Mouse (Mus musculus): ENCODE data around the gene Arhgef10l. TPM values are rescaled to one million over a fixed set of nuclear protein-coding genes. Genes with fewer than 3 reads are reported as not detected.

The Arhgef10l gene
- polyA plus RNA-seq, 1 experiment: 14.2 TPM

DNA sequence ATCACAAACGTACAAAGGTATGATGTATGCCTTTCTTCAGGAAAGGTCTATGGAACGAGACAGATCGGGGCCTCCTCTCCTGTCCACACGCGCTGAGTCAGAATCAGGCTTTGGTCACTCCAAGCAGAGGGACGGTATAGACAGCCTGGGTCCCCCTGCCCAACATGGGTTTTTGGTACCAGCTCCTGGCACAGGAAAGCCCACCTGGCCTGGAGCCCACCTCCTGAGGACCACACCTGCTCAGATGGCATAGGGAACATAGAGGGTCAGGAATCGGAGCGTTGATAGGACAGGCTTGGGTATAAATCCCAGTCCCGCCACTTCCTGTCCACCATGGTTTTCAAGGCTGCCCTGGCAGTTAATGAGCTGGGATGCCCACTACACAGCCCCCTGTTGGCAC lies 145.1 kb downstream of the Arhgef10l start:
- H3K4me3 ChIP-seq (ENCODE audit: low read depth, low read length): no peak overlapping the region
- TF ChIP-seq POLR2A (IDR thresholded peaks at IDR 0.05; ENCODE audit: low read depth, low read length) (no peak), CTCF (IDR thresholded peaks at IDR 0.05; ENCODE audit: extremely low read depth, insufficient read length, insufficient replicate concordance, low read depth, low read length) (no peak)
- H3K27ac ChIP-seq (ENCODE audit: insufficient read depth, low read depth, low read length): no peak overlapping the region
- no peaks in the 10 kb centered on the region for H3K27me3 ChIP-seq (ENCODE audit: control insufficient read depth, insufficient read depth, low read length)
- 97% methylated on average over 9 of the region's 9 CpGs for WGBS
- peaks cover 11% of the 10 kb centered on the region for H3K36me3 ChIP-seq (ENCODE audit: control insufficient read depth, insufficient read depth, low read length)
- H3K4me1 ChIP-seq (ENCODE audit: control insufficient read depth, insufficient read depth, insufficient read length, low read length): no peaks in the 10 kb centered on the region

DNA sequence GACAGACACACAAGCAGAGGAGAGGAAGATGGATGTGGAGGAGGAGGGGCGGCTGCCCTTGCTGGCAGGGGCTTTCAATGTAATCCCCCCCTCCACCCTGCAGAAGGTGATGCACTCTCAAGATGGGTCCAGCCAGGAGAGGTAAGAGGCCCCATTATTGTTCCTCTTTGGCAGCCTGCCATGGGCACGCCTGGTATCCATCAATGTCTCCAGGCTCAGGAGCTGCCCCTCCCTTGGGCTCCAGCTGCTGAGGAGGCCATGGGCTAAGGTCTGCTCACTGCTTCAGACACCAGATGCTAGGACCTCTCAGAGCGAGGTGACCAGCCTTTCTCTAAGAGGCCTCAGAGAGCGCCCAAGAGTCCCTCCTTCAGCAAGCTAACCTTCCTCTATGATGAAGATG lies 152.0 kb downstream of the Arhgef10l start:
- H3K27ac ChIP-seq (ENCODE audit: insufficient read depth, low read depth, low read length): no peak overlapping the region
- TF ChIP-seq CTCF (IDR thresholded peaks at IDR 0.05; ENCODE audit: extremely low read depth, insufficient read length, insufficient replicate concordance, low read depth, low read length) (no peak), POLR2A (IDR thresholded peaks at IDR 0.05; ENCODE audit: low read depth, low read length) (no peak)
- no peaks in the 10 kb centered on the region for H3K27me3 ChIP-seq (ENCODE audit: control insufficient read depth, insufficient read depth, low read length)
- H3K4me3 ChIP-seq (ENCODE audit: low read depth, low read length): no peak overlapping the region
- H3K36me3 ChIP-seq (ENCODE audit: control insufficient read depth, insufficient read depth, low read length): peaks cover 14% of the 10 kb centered on the region
- WGBS: 54% methylated on average over 4 of the region's 4 CpGs
- H3K4me1 ChIP-seq (ENCODE audit: control insufficient read depth, insufficient read depth, insufficient read length, low read length): no peaks in the 10 kb centered on the region

DNA sequence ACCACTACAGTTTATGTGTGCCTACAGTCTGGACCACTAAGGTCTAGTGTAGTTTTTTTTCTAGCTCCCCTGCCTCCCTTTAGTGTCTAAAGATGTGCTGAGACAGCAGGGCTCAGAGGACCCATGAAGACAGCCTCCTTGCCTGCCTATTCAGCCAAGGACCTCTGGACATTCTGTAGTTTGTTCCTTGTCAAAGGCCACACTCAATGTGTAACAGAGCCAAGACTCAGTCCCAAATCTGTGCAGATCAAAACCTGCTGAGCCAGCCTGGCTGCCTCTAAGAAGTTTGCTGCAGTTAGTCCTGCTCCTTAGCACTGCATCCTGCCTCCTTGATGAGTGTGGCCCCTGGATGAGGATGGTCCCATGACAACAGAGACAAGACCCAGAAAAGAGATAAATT lies 156.0 kb downstream of the Arhgef10l start:
- Histone ChIP-seq H3K36me3 (ENCODE audit: control insufficient read depth, insufficient read depth, low read length) (peaks cover 4% of the 10 kb centered on the region; the same call in 1 of the 2 replicates), H3K4me3 (ENCODE audit: low read depth, low read length) (no peak overlapping the region), H3K27me3 (ENCODE audit: control insufficient read depth, insufficient read depth, low read length) (no peaks in the 10 kb centered on the region), H3K4me1 (ENCODE audit: control insufficient read depth, insufficient read depth, insufficient read length, low read length) (no peaks in the 10 kb centered on the region), H3K27ac (ENCODE audit: insufficient read depth, low read depth, low read length) (no peak overlapping the region)
- no peak for TF ChIP-seq POLR2A (IDR thresholded peaks at IDR 0.05; ENCODE audit: low read depth, low read length)
- no peak for TF ChIP-seq CTCF (IDR thresholded peaks at IDR 0.05; ENCODE audit: extremely low read depth, insufficient read length, insufficient replicate concordance, low read depth, low read length)

DNA sequence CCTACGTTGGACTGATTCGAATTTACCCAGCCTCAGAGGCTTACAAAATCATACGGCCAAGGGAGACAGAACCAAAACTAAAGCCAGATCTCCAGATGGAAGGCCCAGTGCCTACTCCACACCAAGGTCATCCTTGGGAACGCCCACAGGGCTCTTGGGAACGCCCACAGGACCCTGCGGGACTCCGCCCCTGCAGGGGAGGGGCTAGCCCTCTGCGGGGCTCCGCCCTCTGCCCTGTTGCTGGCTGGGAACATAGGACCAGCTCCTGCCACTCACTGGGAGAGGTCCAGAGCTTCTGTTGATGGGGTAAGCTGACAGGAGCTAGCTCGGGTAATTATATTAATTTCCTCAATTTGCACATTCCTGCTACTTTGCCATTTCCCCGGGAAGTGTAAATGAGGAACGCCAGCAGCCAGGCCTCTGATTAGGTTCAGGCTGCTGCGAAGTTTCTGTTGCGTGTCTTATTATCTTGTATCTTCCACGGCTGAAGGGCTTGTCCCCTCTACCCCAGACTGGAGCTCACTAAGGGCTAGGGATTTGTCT lies 158.6 kb downstream of the Arhgef10l start:
- H3K27ac ChIP-seq (ENCODE audit: insufficient read depth, low read depth, low read length): no peak overlapping the region
- TF ChIP-seq POLR2A (IDR thresholded peaks at IDR 0.05; ENCODE audit: low read depth, low read length) (no peak), CTCF (IDR thresholded peaks at IDR 0.05; ENCODE audit: extremely low read depth, insufficient read length, insufficient replicate concordance, low read depth, low read length) (no peak)
- H3K36me3 ChIP-seq (ENCODE audit: control insufficient read depth, insufficient read depth, low read length): no peaks in the 10 kb centered on the region
- H3K4me3 ChIP-seq (ENCODE audit: low read depth, low read length): no peak overlapping the region
- 44% methylated on average over 15 of the region's 15 CpGs for WGBS
- H3K27me3 ChIP-seq (ENCODE audit: control insufficient read depth, insufficient read depth, low read length): no peaks in the 10 kb centered on the region
- no peaks in the 10 kb centered on the region for H3K4me1 ChIP-seq (ENCODE audit: control insufficient read depth, insufficient read depth, insufficient read length, low read length)

DNA sequence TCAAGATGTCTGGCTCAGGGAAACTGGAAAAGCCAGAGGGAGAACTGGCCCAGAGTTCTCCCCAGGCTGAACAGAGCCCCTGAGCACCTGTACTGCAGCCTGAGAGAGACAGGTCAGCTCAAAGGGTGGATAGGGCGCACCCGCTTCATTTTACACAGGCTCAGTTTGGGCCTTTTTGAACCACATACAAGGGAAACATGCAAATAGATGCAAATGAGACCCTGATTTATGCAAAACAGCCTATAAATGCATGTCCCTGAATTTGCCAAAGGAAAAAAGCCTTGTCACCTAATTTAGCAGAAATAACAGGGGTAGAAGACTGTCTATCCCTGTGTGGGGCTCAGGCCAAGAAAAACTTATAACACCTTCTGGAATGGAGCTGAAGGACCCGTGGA lies 160.2 kb downstream of the Arhgef10l start:
- Histone ChIP-seq H3K4me1 (ENCODE audit: control insufficient read depth, insufficient read depth, insufficient read length, low read length) (no peaks in the 10 kb centered on the region), H3K36me3 (ENCODE audit: control insufficient read depth, insufficient read depth, low read length) (no peaks in the 10 kb centered on the region), H3K27me3 (ENCODE audit: control insufficient read depth, insufficient read depth, low read length) (no peaks in the 10 kb centered on the region), H3K4me3 (ENCODE audit: low read depth, low read length) (no peak overlapping the region), H3K27ac (ENCODE audit: insufficient read depth, low read depth, low read length) (no peak overlapping the region)
- TF ChIP-seq CTCF (IDR thresholded peaks at IDR 0.05; ENCODE audit: extremely low read depth, insufficient read length, insufficient replicate concordance, low read depth, low read length): no peak
- no peak for TF ChIP-seq POLR2A (IDR thresholded peaks at IDR 0.05; ENCODE audit: low read depth, low read length)
- 84% methylated on average over 3 of the region's 3 CpGs for WGBS

DNA sequence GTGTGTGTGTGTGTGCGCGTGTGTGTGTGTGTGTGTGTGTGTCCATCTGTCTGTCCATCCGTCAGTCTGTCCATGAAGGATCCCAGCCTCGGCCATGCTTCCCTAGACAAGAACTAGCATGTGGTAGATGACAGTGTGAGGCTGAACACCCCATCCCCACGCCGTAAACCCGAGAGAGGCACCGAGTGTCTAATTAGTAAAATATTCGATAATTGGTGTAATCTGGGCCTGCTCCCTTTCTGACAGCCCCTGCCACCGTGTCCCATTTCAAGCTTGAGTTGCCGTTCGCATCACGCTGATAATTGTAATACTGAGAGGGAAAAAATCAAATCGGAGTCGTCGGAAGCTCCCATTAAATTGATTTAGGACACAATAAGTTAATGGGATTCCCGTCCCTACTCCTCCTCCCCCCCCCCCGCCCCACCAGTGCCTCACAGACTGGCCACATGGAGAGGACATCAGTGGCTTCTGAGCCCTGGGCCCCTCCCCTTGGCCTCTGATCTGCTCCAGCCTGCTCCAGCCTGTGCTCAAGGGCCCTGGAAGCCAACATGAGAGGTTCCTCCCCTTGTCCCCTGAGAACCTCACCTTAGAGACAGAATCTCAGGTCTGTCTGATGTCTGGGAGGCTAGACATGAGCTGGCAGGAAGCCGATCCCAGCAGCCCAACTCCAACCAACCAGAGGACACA lies 160.7 kb downstream of the Arhgef10l start:
- Histone ChIP-seq H3K4me3 (ENCODE audit: low read depth, low read length) (no peak overlapping the region), H3K27me3 (ENCODE audit: control insufficient read depth, insufficient read depth, low read length) (no peaks in the 10 kb centered on the region), H3K27ac (ENCODE audit: insufficient read depth, low read depth, low read length) (no peak overlapping the region), H3K4me1 (ENCODE audit: control insufficient read depth, insufficient read depth, insufficient read length, low read length) (no peaks in the 10 kb centered on the region), H3K36me3 (ENCODE audit: control insufficient read depth, insufficient read depth, low read length) (no peaks in the 10 kb centered on the region)
- no peak for TF ChIP-seq CTCF (IDR thresholded peaks at IDR 0.05; ENCODE audit: extremely low read depth, insufficient read length, insufficient replicate concordance, low read depth, low read length)
- no peak for TF ChIP-seq POLR2A (IDR thresholded peaks at IDR 0.05; ENCODE audit: low read depth, low read length)
- WGBS: 73% methylated on average over 19 of the region's 19 CpGs

DNA sequence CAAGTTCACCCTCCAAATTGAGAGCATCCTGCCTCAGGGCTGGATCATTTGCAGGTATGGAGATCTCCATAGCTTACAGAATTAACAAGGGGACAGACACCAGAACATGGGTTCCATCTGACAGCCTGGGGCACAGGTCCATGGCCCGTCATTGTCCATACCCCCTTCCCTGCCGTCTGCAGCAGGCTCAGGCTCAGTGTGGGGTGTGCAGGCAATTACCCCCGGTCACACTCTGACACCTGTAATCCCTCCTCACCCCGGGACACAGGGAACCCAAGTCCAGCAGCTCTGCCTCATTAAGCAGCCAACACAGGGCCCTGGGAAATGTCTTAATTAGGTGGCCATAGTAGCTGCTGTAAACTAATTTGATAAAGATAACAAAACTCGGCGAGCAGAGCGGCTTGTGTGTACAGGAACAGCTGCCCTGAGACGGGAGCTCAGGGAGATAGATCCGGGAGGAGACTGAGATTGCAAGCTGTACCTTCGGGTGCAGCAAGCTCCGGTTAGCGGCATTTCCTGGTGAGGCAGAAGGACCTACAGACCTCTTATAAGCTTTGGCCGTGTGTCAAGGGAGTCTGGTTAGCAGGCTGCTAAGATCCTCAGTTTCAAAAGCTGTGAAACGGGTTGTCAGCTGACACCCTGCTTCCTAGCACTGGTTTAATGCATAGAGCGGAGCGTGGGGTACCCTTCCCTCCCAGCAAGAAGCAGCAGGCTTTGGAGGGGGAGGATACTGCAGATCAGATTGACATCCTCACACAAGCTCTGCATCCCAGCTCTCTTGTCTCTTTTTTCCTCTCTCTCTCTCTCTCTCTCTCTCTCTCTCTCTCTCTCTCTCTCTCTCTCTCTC lies 161.5 kb downstream of the Arhgef10l start:
- Histone ChIP-seq H3K27ac (ENCODE audit: insufficient read depth, low read depth, low read length) (no peak overlapping the region), H3K4me1 (ENCODE audit: control insufficient read depth, insufficient read depth, insufficient read length, low read length) (no peaks in the 10 kb centered on the region), H3K27me3 (ENCODE audit: control insufficient read depth, insufficient read depth, low read length) (no peaks in the 10 kb centered on the region), H3K4me3 (ENCODE audit: low read depth, low read length) (no peak overlapping the region), H3K36me3 (ENCODE audit: control insufficient read depth, insufficient read depth, low read length) (no peaks in the 10 kb centered on the region)
- WGBS: 12% methylated on average over 16 of the region's 16 CpGs
- TF ChIP-seq POLR2A (IDR thresholded peaks at IDR 0.05; ENCODE audit: low read depth, low read length): no peak
- TF ChIP-seq CTCF (IDR thresholded peaks at IDR 0.05; ENCODE audit: extremely low read depth, insufficient read length, insufficient replicate concordance, low read depth, low read length): no peak
